Mouse (Mus musculus): ENCODE measurements around the gene Etv5. TPM values are rescaled to one million over a fixed set of nuclear protein-coding genes. Genes with fewer than 3 reads are reported as not detected.

Gene Etv5
- polyA plus RNA-seq, 1 experiment: 22.6 TPM

DNA sequence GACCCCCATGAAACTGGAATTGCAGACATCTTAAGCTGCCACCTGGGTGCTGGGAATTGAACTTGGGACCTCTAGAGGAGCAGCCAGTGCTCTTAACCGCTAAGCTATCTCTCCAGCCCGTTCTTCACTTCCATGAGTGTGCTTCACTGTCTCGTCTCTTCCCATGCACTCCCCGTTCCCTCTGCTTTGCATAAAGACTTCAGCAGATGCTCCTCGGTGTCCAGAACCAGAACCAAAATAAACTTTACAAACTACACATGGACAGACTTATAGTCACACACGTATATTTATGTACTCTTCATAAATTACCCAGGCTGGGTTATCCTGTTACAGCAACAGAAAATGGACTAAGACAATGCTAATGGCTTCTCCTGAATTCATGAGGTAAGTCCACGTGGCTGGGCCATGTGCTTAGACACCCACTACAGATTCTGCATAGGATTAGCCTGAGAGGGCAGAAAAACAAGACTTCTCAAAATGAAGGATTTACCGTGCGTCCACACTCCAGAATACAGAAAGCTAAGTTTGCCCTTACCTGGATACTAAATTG lies 25.2 kb downstream of the Etv5 start:
- Histone ChIP-seq H3K4me1 (ENCODE audit: control insufficient read depth, insufficient read depth, low read length) (no peaks in the 10 kb centered on the region), H3K27ac (ENCODE audit: insufficient read depth, low read length) (no peak overlapping the region), H3K4me3 (ENCODE audit: insufficient read depth, low read length) (no peak overlapping the region)
- TF ChIP-seq CTCF (IDR thresholded peaks at IDR 0.05; ENCODE audit: borderline replicate concordance, insufficient read depth, low read length) (no peak), POLR2A (IDR thresholded peaks at IDR 0.05; ENCODE audit: low read depth, low read length) (no peak)

GRCm38 (mm10) chr16:22412459-22413229 lies 26.9 kb downstream of the Etv5 start:
- TF ChIP-seq POLR2A (IDR thresholded peaks at IDR 0.05; ENCODE audit: low read depth, low read length) (no peak), CTCF (IDR thresholded peaks at IDR 0.05; ENCODE audit: borderline replicate concordance, insufficient read depth, low read length) (no peak)
- Histone ChIP-seq H3K4me3 (ENCODE audit: insufficient read depth, low read length) (no peak overlapping the region), H3K4me1 (ENCODE audit: control insufficient read depth, insufficient read depth, low read length) (peaks cover 5% of the 10 kb centered on the region; the same call in 1 of the 2 replicates), H3K27ac (ENCODE audit: insufficient read depth, low read length) (no peak overlapping the region)

DNA sequence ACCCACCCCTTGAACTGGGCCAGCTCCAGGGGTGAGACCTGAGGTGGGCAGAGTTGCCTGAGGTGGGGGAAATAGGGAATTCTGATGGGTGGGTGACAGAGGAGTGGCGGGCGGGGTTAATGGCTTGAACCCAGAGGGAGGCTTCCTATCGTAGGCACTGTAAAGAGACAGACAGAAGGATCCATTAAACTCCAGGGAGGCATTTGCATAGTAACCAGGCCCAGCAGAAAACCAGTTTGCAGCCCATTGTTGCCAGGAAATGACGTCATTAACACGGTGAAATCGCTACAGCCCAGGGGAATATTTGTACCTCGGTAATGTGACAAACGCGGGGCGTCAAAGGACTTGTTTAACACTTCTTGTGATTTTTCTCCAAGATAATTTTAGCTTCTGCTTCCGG lies 27.8 kb downstream of the Etv5 start:
- H3K27ac ChIP-seq (ENCODE audit: insufficient read depth, low read length): no peak overlapping the region
- H3K4me3 ChIP-seq (ENCODE audit: insufficient read depth, low read length): no peak overlapping the region
- H3K4me1 ChIP-seq (ENCODE audit: control insufficient read depth, insufficient read depth, low read length): peaks cover 5% of the 10 kb centered on the region; the same call in 1 of the 2 replicates
- TF ChIP-seq CTCF (IDR thresholded peaks at IDR 0.05; ENCODE audit: borderline replicate concordance, insufficient read depth, low read length) (no peak), POLR2A (IDR thresholded peaks at IDR 0.05; ENCODE audit: low read depth, low read length) (no peak)

- no peak overlapping the region for H3K27ac ChIP-seq (ENCODE audit: insufficient read depth, low read length)
- H3K4me1 ChIP-seq (ENCODE audit: control insufficient read depth, insufficient read depth, low read length): peaks cover 8% of the 10 kb centered on the region
- H3K4me3 ChIP-seq (ENCODE audit: insufficient read depth, low read length): no peak overlapping the region
- no peak for TF ChIP-seq POLR2A (IDR thresholded peaks at IDR 0.05; ENCODE audit: low read depth, low read length)
- no peak for TF ChIP-seq CTCF (IDR thresholded peaks at IDR 0.05; ENCODE audit: borderline replicate concordance, insufficient read depth, low read length)
Measured at GRCm38 (mm10) chr16:22410000-22410399, 29.5 kb downstream of the Etv5 start.

DNA sequence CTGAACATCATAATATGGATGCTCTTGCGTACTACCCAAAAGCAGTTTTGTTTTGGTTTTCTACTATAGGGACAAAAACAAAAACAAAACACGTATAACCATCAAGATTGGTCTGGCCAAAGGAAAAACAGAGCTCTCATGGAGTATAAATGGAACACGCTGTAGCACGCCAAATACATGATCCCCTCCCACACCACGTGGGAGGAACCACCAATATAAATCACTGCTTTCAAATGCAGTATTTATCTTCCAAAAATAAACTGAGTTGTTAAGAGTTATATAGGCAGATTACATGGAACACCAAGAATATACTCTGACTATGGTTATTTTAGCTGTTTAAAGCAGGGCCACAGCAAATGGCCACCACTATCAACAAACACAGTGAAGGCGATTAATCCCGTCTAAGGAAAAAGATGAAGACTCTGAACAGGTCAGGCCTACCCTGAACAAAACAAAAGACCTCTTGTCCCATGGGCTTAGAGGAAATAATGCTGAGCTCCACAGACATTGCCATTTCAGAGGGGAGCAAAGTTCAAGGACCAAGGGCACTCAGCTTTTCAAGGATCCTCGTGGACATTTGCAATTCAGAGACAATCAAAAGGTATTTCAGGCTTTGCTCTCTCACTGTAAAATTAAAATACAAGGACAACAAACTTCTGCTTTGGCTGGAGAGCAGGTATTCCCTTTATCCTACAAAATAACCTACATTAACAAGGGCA lies 30.7 kb downstream of the Etv5 start:
- TF ChIP-seq POLR2A (IDR thresholded peaks at IDR 0.05; ENCODE audit: low read depth, low read length) (no peak), CTCF (IDR thresholded peaks at IDR 0.05; ENCODE audit: borderline replicate concordance, insufficient read depth, low read length) (no peak)
- Histone ChIP-seq H3K4me3 (ENCODE audit: insufficient read depth, low read length) (no peak overlapping the region), H3K4me1 (ENCODE audit: control insufficient read depth, insufficient read depth, low read length) (peaks cover 8% of the 10 kb centered on the region), H3K27ac (ENCODE audit: insufficient read depth, low read length) (peak overlapping the region; percentile 32; the same call in 1 of the 2 replicates)

DNA sequence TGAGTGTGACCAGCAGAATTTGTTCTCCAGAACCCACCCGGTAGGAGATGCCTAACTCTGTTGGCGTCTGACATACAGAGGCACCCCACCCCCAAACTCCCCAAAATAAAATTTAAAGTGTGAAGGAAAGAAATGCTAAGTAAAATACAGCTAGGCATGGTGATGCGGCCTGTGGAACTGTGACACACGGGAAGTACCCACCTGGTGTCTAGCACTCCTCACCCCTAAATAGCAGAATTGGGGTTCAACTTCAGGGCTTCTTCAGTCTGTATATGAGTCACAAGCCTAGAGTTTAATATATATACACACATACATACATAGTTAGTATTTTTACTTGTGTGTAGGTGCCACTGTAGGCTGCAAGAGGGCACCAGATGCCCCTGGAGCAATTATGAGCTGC lies 32.8 kb downstream of the Etv5 start:
- no peak overlapping the region for H3K4me3 ChIP-seq (ENCODE audit: insufficient read depth, low read length)
- no peak overlapping the region for H3K27ac ChIP-seq (ENCODE audit: insufficient read depth, low read length)
- TF ChIP-seq POLR2A (IDR thresholded peaks at IDR 0.05; ENCODE audit: low read depth, low read length) (no peak), CTCF (IDR thresholded peaks at IDR 0.05; ENCODE audit: borderline replicate concordance, insufficient read depth, low read length) (no peak)
- peaks cover 8% of the 10 kb centered on the region for H3K4me1 ChIP-seq (ENCODE audit: control insufficient read depth, insufficient read depth, low read length)

- Histone ChIP-seq H3K4me3 (ENCODE audit: insufficient read depth, low read length) (no peak overlapping the region), H3K4me1 (ENCODE audit: control insufficient read depth, insufficient read depth, low read length) (peaks cover 8% of the 10 kb centered on the region), H3K27ac (ENCODE audit: insufficient read depth, low read length) (peak overlapping the region; percentile 34; the same call in 1 of the 2 replicates)
- TF ChIP-seq CTCF (IDR thresholded peaks at IDR 0.05; ENCODE audit: borderline replicate concordance, insufficient read depth, low read length) (no peak), POLR2A (IDR thresholded peaks at IDR 0.05; ENCODE audit: low read depth, low read length) (no peak)
Measured at GRCm38 (mm10) chr16:22406050-22406449, 33.5 kb downstream of the Etv5 start.

DNA sequence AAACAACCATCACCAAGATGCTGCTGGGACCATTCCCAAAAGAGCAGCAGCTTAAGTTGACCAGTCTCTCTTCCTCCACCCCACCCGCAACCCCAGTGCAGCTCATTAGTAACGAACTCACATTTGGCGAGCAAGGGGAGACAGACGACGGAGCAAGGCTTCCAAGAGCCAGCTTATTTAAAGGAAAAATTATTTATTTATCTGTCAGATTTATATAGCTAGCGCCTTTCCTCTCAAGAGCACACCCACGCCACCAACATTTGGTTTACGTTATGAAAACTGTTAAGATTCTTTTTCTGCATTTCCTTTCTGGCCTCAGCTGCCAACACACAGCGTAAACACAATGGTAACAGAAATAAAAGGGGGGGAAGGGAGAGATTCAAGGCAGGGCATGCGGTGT lies 34.0 kb downstream of the Etv5 start:
- TF ChIP-seq CTCF (IDR thresholded peaks at IDR 0.05; ENCODE audit: borderline replicate concordance, insufficient read depth, low read length) (no peak), POLR2A (IDR thresholded peaks at IDR 0.05; ENCODE audit: low read depth, low read length) (no peak)
- Histone ChIP-seq H3K27ac (ENCODE audit: insufficient read depth, low read length) (peak overlapping the region; percentile 34; the same call in 1 of the 2 replicates), H3K4me3 (ENCODE audit: insufficient read depth, low read length) (no peak overlapping the region), H3K4me1 (ENCODE audit: control insufficient read depth, insufficient read depth, low read length) (peaks cover 8% of the 10 kb centered on the region)

GRCm38 (mm10) chr16:22403715-22404114 lies 35.8 kb downstream of the Etv5 start:
- H3K4me3 ChIP-seq (ENCODE audit: insufficient read depth, low read length): no peak overlapping the region

More at GRCm38 (mm10) chr16:22403715-22404114, 35.8 kb downstream of the Etv5 start:
- Histone ChIP-seq H3K4me1 (ENCODE audit: control insufficient read depth, insufficient read depth, low read length) (peaks cover 8% of the 10 kb centered on the region), H3K27ac (ENCODE audit: insufficient read depth, low read length) (no peak overlapping the region)
- TF ChIP-seq CTCF (IDR thresholded peaks at IDR 0.05; ENCODE audit: borderline replicate concordance, insufficient read depth, low read length) (no peak), POLR2A (IDR thresholded peaks at IDR 0.05; ENCODE audit: low read depth, low read length) (no peak)

Measured in embryonic fibroblast, embryonic 13.5 days (primary cell).